Mouse (Mus musculus): Measurements from ENCODE around the gene Yeats2.

- TF ChIP-seq CTCF (IDR thresholded peaks at IDR 0.05; ENCODE audit: control insufficient read depth, insufficient read depth, insufficient read length): no peak
- TF ChIP-seq CEBPB (IDR thresholded peaks at IDR 0.05; ENCODE audit: low read depth): no peak
These were observed 28.2 kb downstream of the Yeats2 start for GRCm38 (mm10) chr16:20169071-20169470.
